Mouse (Mus musculus) limb, embryonic 12.5 days (tissue): ENCODE measurements around the gene Tirap. TPM values are rescaled to one million over a fixed set of nuclear protein-coding genes. Genes with fewer than 3 reads are reported as not detected.
A peak's percentile ranks its signal among the peaks of the same experiment; 100 is the strongest.

Experiments used
- ATAC-seq: fragments of 200-750 bp; cut with Nextera tagmentation; 2 replicates; pipeline ENCODE4 v1.8.0; 2017; ENCODE audit warnings: low read depth, moderate TSS enrichment; ENCODE audit not compliant: insufficient number of reproducible peaks, insufficient read depth, low FRiP score, low TSS enrichment
- H3K27ac ChIP-seq: fragments of 300-500 bp; sonication (generic); 2 replicates; pipeline ENCODE4 v1.5.1; 2016; ENCODE audit warnings: mild to moderate bottlenecking, moderate library complexity
- H3K27me3 ChIP-seq: fragments of 300-500 bp; sonication (generic); 2 replicates; pipeline ENCODE4 v1.6.1; 2016; ENCODE audit warnings: mild to moderate bottlenecking, moderate library complexity
- H3K36me3 ChIP-seq: fragments of 300-500 bp; sonication (generic); 2 replicates; pipeline ENCODE4 v1.6.1; 2016; ENCODE audit warnings: mild to moderate bottlenecking, moderate library complexity
- H3K4me1 ChIP-seq: fragments of 300-500 bp; sonication (generic); replicated peaks from 2 replicates; pipeline ENCODE4 v1.6.1; 2016
- H3K4me2 ChIP-seq: fragments of 300-500 bp; sonication (generic); 2 replicates; pipeline ENCODE4 v1.6.1; 2016; ENCODE audit warnings: mild to moderate bottlenecking, moderate library complexity
- H3K4me3 ChIP-seq: fragments of 300-500 bp; sonication (generic); replicated peaks from 2 replicates; pipeline ENCODE4 v1.5.1; 2016; ENCODE audit warnings: mild to moderate bottlenecking
- H3K9ac ChIP-seq: fragments of 300-500 bp; sonication (generic); replicated peaks from 2 replicates; pipeline ENCODE4 v1.6.1; 2016; ENCODE audit warnings: mild to moderate bottlenecking, moderate library complexity
- H3K9me3 ChIP-seq: fragments of 300-500 bp; sonication (generic); 2 replicates; pipeline ENCODE4 v1.6.1; 2016; ENCODE audit warnings: mild to moderate bottlenecking, moderate library complexity
- WGBS: fragments of 180-500 bp; shearing (Covaris S2); methylation state at CpG from one replicate; pipeline ENCODE4 v1.1.7; 2016; 5-methylcytosine and 5-hydroxymethylcytosine counted together
- polyA plus RNA-seq: library from polyadenylated mRNA; unstranded; fragments of >200 nt; fragmentation: Nextera tagmentation; extraction: Ambion mirVana; gene quantifications from 2 replicates; pipeline ENCODE4 v1.2.1, GENCODE M21; 2016

Gene Tirap
- polyA plus RNA-seq, 1 experiment from 2014 or later = 14.9 TPM

DNA sequence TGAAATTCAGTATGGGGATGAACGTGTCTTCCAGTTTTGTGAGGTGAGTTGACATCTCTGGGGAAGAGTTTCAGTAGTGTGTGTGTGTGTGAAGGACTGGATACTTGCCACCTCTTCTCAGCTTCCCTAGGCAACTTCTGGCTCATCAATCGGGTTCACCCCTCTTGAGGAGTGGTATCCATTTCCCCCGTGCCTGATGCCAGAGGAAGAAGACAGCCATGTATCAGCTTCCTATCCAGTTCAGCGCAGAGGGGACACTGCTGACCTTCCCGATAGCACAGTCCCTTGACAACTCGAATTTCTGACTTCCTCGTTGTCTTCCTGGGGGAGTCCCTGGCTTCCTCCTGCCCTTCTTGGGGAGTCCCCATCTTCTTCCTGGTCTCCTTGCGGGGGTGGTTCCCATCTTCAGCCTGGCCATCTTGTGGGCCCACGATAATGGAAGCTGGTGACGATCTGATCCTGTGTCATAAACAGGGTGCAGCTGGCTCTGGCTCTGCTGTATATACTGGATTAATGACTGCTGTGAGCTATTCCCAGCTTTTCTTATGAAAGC, 12.7 kb downstream of the Tirap start:
- Histone ChIP-seq H3K36me3 (peaks cover 50% of the 10 kb centered on the region), H3K4me3 (no peak overlapping the region), H3K27me3 (no peaks in the 10 kb centered on the region), H3K9me3 (no peaks in the 10 kb centered on the region), H3K9ac (no peak overlapping the region), H3K27ac (no peak overlapping the region), H3K4me2 (no peak overlapping the region), H3K4me1 (no peaks in the 10 kb centered on the region)
- 87% methylated on average over 10 of the region's 10 CpGs for WGBS
- no peak for ATAC-seq

GRCm38 (mm10) chr9:35186430-35186829, 13.7 kb downstream of the Tirap start:
- 84% methylated on average over 3 of the region's 4 CpGs for WGBS
- Histone ChIP-seq H3K27ac (no peak overlapping the region), H3K9ac (no peak overlapping the region), H3K27me3 (no peaks in the 10 kb centered on the region), H3K4me3 (no peak overlapping the region), H3K4me1 (no peaks in the 10 kb centered on the region), H3K4me2 (no peak overlapping the region), H3K9me3 (no peaks in the 10 kb centered on the region), H3K36me3 (peaks cover 50% of the 10 kb centered on the region)
- ATAC-seq = no peak

- H3K36me3 ChIP-seq = peaks cover 20% of the 10 kb centered on the region
- no peaks in the 10 kb centered on the region for H3K9me3 ChIP-seq
- no peak overlapping the region for H3K9ac ChIP-seq
- 71% methylated on average over 5 of the region's 5 CpGs for WGBS
- no peak overlapping the region for H3K4me2 ChIP-seq
- H3K27ac ChIP-seq = no peak overlapping the region
- no peaks in the 10 kb centered on the region for H3K4me1 ChIP-seq
- H3K27me3 ChIP-seq = no peaks in the 10 kb centered on the region
- ATAC-seq = no peak
- no peak overlapping the region for H3K4me3 ChIP-seq
These were observed 16.7 kb downstream of the Tirap start for GRCm38 (mm10) chr9:35183359-35183758.

DNA sequence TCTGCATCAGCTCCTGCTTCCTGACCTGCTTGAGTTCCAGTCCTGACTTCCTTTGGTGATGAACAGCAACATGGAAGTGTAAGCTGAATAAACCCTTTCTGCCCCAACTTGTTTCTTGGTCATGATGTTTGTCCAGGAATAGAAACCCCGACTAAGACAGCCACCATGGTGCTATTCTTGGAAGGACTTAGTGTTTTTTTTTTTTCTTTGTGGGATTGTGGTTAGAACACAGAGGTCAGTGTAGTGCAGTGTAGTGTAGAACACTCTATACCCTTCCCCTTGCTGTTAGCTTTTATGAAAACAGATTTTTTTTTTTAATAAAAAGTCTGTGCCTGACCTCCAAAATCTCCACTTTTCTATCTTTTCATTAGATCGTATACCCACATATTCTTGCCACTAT, 17.3 kb downstream of the Tirap start:
- 86% methylated on average over 2 of the region's 2 CpGs for WGBS
- no peaks in the 10 kb centered on the region for H3K9me3 ChIP-seq

GRCm38 (mm10) chr9:35176124-35176659, 23.9 kb downstream of the Tirap start:
- H3K4me2 ChIP-seq = peak overlapping the region; percentile 79
- ATAC-seq = no peak; the same call in 1 of the 2 replicates
- peak overlapping the region; percentile 63 for H3K4me3 ChIP-seq
- H3K9ac ChIP-seq = no peak overlapping the region
- WGBS = 53% methylated on average over 14 of the region's 14 CpGs
- no peak overlapping the region for H3K27ac ChIP-seq
- no peaks in the 10 kb centered on the region for H3K36me3 ChIP-seq
- peaks cover 14% of the 10 kb centered on the region for H3K4me1 ChIP-seq
- no peaks in the 10 kb centered on the region for H3K27me3 ChIP-seq
- no peaks in the 10 kb centered on the region for H3K9me3 ChIP-seq

More for the DNA sequence above, 17.3 kb downstream of the Tirap start:
- Histone ChIP-seq H3K36me3 (peaks cover 14% of the 10 kb centered on the region), H3K4me3 (no peak overlapping the region), H3K27me3 (no peaks in the 10 kb centered on the region), H3K27ac (no peak overlapping the region), H3K4me1 (no peaks in the 10 kb centered on the region), H3K4me2 (no peak overlapping the region), H3K9ac (no peak overlapping the region)
- ATAC-seq = no peak

- Histone ChIP-seq H3K27me3 (no peaks in the 10 kb centered on the region), H3K36me3 (peaks cover 6% of the 10 kb centered on the region), H3K4me3 (peak within 1 kb of the TSS; percentile 63), H3K4me1 (peaks cover 14% of the 10 kb centered on the region), H3K4me2 (peak within 1 kb of the TSS; percentile 79), H3K9ac (peak within 1 kb of the TSS; percentile 65), H3K27ac (peak within 1 kb of the TSS; percentile 85), H3K9me3 (no peaks in the 10 kb centered on the region)
- ATAC-seq = peak; percentile 95
- WGBS = under 1% methylated on average over 38 of the region's 38 CpGs
These were observed 24.6 kb downstream of the Tirap start, which contains the start of gene Dcps for GRCm38 (mm10) chr9:35175251-35176123. TSS of gene Dcps (minus strand) at chr9:35176061.

GRCm38 (mm10) chr9:35173331-35173730, 26.8 kb downstream of the Tirap start:
- Histone ChIP-seq H3K4me3 (no peak overlapping the region), H3K27me3 (no peaks in the 10 kb centered on the region), H3K4me2 (no peak overlapping the region), H3K9me3 (no peaks in the 10 kb centered on the region), H3K9ac (no peak overlapping the region), H3K27ac (no peak overlapping the region), H3K36me3 (peaks cover 14% of the 10 kb centered on the region), H3K4me1 (peaks cover 14% of the 10 kb centered on the region)
- no peak for ATAC-seq
- WGBS = 87% methylated on average over 1 of the region's 1 CpGs

DNA sequence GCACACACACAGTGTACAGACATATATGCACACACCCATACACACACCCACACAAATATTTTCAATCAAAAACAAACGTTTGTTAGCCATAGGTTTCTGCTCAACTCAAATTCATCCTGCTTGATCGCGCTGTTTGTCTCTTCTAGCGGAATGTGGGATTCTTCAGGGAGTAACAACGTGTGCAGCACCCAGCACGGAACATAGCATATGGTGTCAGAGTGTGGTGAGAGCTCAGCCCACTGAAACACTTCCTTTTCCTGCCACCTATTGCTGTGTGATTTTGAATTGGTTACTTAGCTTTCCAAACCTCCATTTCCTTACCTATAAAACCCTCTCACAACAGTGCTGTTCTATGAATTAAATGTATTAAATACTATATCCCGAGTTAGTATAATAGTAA, 30.0 kb downstream of the Tirap start:
- no peak overlapping the region for H3K4me3 ChIP-seq
- WGBS = 91% methylated on average over 7 of the region's 7 CpGs
- peaks cover 8% of the 10 kb centered on the region for H3K4me1 ChIP-seq
- H3K36me3 ChIP-seq = peaks cover 22% of the 10 kb centered on the region
- no peaks in the 10 kb centered on the region for H3K9me3 ChIP-seq
- H3K9ac ChIP-seq = no peak overlapping the region
- no peaks in the 10 kb centered on the region for H3K27me3 ChIP-seq
- H3K4me2 ChIP-seq = no peak overlapping the region
- H3K27ac ChIP-seq = no peak overlapping the region
- ATAC-seq = no peak

DNA sequence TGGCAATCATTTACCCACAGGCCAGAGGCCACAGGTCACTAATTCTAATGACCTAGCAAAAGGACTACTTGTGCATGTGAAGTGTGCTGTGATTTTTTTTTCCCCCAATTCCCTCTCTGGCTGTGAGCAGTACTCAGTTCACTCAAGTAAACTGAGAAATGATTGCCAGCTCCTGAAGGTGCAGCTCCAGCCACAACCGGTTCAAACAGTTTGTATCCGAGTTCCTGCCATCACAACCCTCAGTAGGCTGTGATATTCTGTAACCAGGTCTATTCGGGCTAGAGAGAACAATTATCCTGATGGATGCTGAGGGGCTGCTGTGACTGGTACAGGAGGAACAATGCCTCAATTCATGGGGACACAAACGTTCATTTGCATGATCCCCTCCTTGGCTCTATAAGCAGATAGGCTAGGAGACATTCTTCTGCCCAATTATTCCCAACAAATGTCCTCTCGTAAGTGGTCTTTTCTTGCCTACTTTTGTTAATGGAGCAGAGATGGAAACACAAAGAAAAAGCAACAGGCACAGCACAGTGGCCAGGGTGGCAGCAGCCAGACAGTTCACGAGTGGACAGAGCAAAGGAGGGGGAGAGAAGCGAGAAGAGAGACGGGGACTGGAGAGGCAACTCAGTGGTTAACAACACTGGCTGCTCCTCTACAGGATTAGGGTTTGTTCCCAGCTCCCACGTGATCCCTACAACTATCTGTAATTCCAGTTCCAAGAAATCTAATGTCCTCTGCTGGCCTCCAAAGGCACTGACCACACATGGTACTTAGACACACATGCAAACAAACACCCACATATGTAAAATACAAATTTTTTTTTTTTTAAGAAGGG, 33.1 kb downstream of the Tirap start:
- Histone ChIP-seq H3K4me2 (no peak overlapping the region), H3K4me3 (no peak overlapping the region), H3K36me3 (peaks cover 26% of the 10 kb centered on the region), H3K27ac (no peak overlapping the region), H3K9me3 (no peaks in the 10 kb centered on the region), H3K9ac (no peak overlapping the region), H3K4me1 (no peaks in the 10 kb centered on the region), H3K27me3 (no peaks in the 10 kb centered on the region)
- ATAC-seq = no peak
- WGBS = 68% methylated on average over 9 of the region's 9 CpGs

DNA sequence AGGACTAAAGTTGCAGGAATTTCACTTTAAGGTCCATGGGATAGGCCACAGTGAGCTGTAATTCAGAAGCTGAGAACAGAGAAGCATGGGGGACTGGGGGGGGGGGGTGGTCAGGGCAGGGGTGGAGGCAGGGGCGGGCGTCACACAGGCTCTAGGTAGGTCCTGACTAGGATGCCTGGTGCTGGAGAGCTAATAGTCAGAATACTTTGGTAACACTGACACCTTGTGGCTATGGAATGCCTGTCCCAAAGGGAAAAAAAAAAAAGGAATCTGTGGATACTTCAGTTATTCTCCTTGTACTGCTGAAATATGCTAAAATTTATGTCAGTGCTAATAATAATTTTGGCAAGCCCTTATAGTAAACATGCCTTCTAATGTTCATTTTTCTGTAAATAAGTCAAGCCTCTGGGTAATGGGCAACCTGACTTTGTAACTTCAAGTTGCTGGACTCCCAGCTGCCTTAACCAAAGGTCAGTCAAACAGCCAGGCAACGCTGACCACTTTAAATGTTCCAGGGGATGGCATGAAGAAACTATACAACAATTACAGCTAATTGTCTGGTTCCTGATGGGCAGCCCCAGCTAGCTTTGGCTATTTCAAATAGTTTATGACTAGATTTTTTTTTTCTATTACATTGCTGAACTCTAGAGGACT, 33.8 kb downstream of the Tirap start:
- Histone ChIP-seq H3K9me3 (no peaks in the 10 kb centered on the region), H3K36me3 (peaks cover 26% of the 10 kb centered on the region), H3K4me3 (no peak overlapping the region), H3K4me2 (no peak overlapping the region), H3K4me1 (no peaks in the 10 kb centered on the region), H3K27ac (no peak overlapping the region), H3K9ac (no peak overlapping the region), H3K27me3 (no peaks in the 10 kb centered on the region)
- 0 out of 2 replicates have a peak, but pooled peaks have one; percentile 47 for ATAC-seq
- 29% methylated on average over 3 of the region's 3 CpGs for WGBS
